Mouse (Mus musculus) midbrain, embryonic 11.5 days (tissue): Measurements from ENCODE around the gene Sowahc. TPM values are rescaled to one million over a fixed set of nuclear protein-coding genes. Genes with fewer than 3 reads are reported as not detected.

Experiments
- ATAC-seq: fragments of 200-750 bp; cut with Nextera tagmentation; 2 replicates; pipeline ENCODE4 v1.8.0; 2017; ENCODE audit warnings: moderate TSS enrichment, moderate library complexity; ENCODE audit not compliant: low FRiP score
- DNase-seq: peaks from one replicate; pipeline ENCODE4 v3.0.0; 2015; ENCODE audit warnings: low spot score; ENCODE audit errors: missing footprints
- H3K27ac ChIP-seq: fragments of 300-500 bp; sonication (generic); 2 replicates; pipeline ENCODE4 v1.5.1; 2014; ENCODE audit warnings: low read depth, low read length
- H3K27me3 ChIP-seq: fragments of 300-500 bp; sonication (generic); 2 replicates; pipeline ENCODE4 v1.6.1; 2014; ENCODE audit warnings: mild to moderate bottlenecking, low read length, moderate library complexity, mixed read lengths; ENCODE audit not compliant: control insufficient read depth, insufficient read depth
- H3K36me3 ChIP-seq: fragments of 300-500 bp; sonication (generic); 2 replicates; pipeline ENCODE4 v1.6.1; 2014; ENCODE audit warnings: mild to moderate bottlenecking, low read length, moderate library complexity, mixed read lengths; ENCODE audit not compliant: control insufficient read depth, insufficient read depth
- H3K4me1 ChIP-seq: fragments of 300-500 bp; sonication (generic); 2 replicates; pipeline ENCODE4 v1.6.1; 2014; ENCODE audit warnings: low read length; ENCODE audit not compliant: control insufficient read depth, insufficient read depth
- H3K4me2 ChIP-seq: fragments of 300-500 bp; sonication (generic); 2 replicates; pipeline ENCODE4 v1.6.1; 2014; ENCODE audit warnings: mild to moderate bottlenecking, moderate library complexity
- H3K4me3 ChIP-seq: fragments of 300-500 bp; sonication (generic); 2 replicates; pipeline ENCODE4 v1.5.1; 2014; ENCODE audit warnings: low read depth, low read length
- H3K9ac ChIP-seq: fragments of 300-500 bp; sonication (generic); 2 replicates; pipeline ENCODE4 v1.6.1; 2014; ENCODE audit warnings: low read length
- H3K9me3 ChIP-seq: fragments of 300-500 bp; sonication (generic); 2 replicates; pipeline ENCODE4 v1.6.1; 2016; ENCODE audit warnings: low read length; ENCODE audit not compliant: control insufficient read depth
- WGBS: fragments of 180-500 bp; shearing (Covaris S2); extraction: QIAGEN DNeasy Blood & Tissue Kit; methylation state at CpG from one replicate; pipeline ENCODE4 v1.1.7; 2014; 5-methylcytosine and 5-hydroxymethylcytosine counted together
- polyA plus RNA-seq: library from polyadenylated mRNA; unstranded; fragments of >200 nt; fragmentation: Nextera tagmentation; extraction: Ambion mirVana; gene quantifications from 2 replicates; pipeline ENCODE4 v1.2.1, GENCODE M21; 2014

Gene Sowahc
- polyA plus RNA-seq, 1 experiment from 2014 or later = 10.0 TPM

- 86% methylated on average over 3 of the region's 3 CpGs for WGBS
- no peak overlapping the region for H3K4me3 ChIP-seq
- H3K27ac ChIP-seq = no peak overlapping the region
- no peaks in the 10 kb centered on the region for H3K36me3 ChIP-seq
- no peaks in the 10 kb centered on the region for H3K9me3 ChIP-seq
- ATAC-seq = no peak
- H3K4me2 ChIP-seq = no peak overlapping the region
- no peaks in the 10 kb centered on the region for H3K27me3 ChIP-seq
- no peak overlapping the region for H3K9ac ChIP-seq
- DNase-seq = peak; percentile 49
- H3K4me1 ChIP-seq = no peaks in the 10 kb centered on the region
Measured at GRCm38 (mm10) chr10:59241141-59241541, 19.4 kb downstream of the Sowahc start.

- H3K27me3 ChIP-seq = no peaks in the 10 kb centered on the region
- no peak overlapping the region for H3K4me3 ChIP-seq
- H3K27ac ChIP-seq = no peak overlapping the region
- H3K9ac ChIP-seq = no peak overlapping the region
- no peak overlapping the region for H3K4me2 ChIP-seq
- H3K36me3 ChIP-seq = no peaks in the 10 kb centered on the region
- DNase-seq (no peak), ATAC-seq (no peak)
- H3K9me3 ChIP-seq = no peaks in the 10 kb centered on the region
- H3K4me1 ChIP-seq = no peaks in the 10 kb centered on the region
- 84% methylated on average over 3 of the region's 3 CpGs for WGBS
Measured at GRCm38 (mm10) chr10:59249531-59249930, 27.8 kb downstream of the Sowahc start.

- no peaks in the 10 kb centered on the region for H3K36me3 ChIP-seq
- no peak overlapping the region for H3K4me3 ChIP-seq
- no peaks in the 10 kb centered on the region for H3K9me3 ChIP-seq
- 93% methylated on average over 2 of the region's 2 CpGs for WGBS
- ATAC-seq (no peak), DNase-seq (no peak)
- no peaks in the 10 kb centered on the region for H3K27me3 ChIP-seq
- no peak overlapping the region for H3K4me2 ChIP-seq
- no peak overlapping the region for H3K27ac ChIP-seq
- H3K9ac ChIP-seq = no peak overlapping the region
- no peaks in the 10 kb centered on the region for H3K4me1 ChIP-seq
Measured at GRCm38 (mm10) chr10:59250679-59251078, 28.9 kb downstream of the Sowahc start.

GRCm38 (mm10) chr10:59251980-59252379 is 30.2 kb downstream of the Sowahc start:
- no peak overlapping the region for H3K9ac ChIP-seq
- ATAC-seq = no peak

GRCm38 (mm10) chr10:59252396-59252795 is 30.6 kb downstream of the Sowahc start:
- Histone ChIP-seq H3K9me3 (no peaks in the 10 kb centered on the region), H3K4me3 (no peak overlapping the region), H3K4me1 (no peaks in the 10 kb centered on the region), H3K36me3 (no peaks in the 10 kb centered on the region), H3K9ac (no peak overlapping the region), H3K4me2 (no peak overlapping the region), H3K27me3 (no peaks in the 10 kb centered on the region), H3K27ac (no peak overlapping the region)
- peak; percentile 67 for DNase-seq
- no peak for ATAC-seq
- 80% methylated on average over 8 of the region's 8 CpGs for WGBS

More at GRCm38 (mm10) chr10:59251980-59252379, 30.2 kb downstream of the Sowahc start:
- Histone ChIP-seq H3K4me3 (no peak overlapping the region), H3K9me3 (no peaks in the 10 kb centered on the region), H3K4me2 (no peak overlapping the region), H3K4me1 (no peaks in the 10 kb centered on the region), H3K27me3 (no peaks in the 10 kb centered on the region), H3K27ac (no peak overlapping the region), H3K36me3 (no peaks in the 10 kb centered on the region)
- WGBS = 83% methylated on average over 2 of the region's 2 CpGs
- no peak for DNase-seq

GRCm38 (mm10) chr10:59253541-59254079 is 31.9 kb downstream of the Sowahc start:
- Histone ChIP-seq H3K27me3 (no peaks in the 10 kb centered on the region), H3K4me2 (no peak overlapping the region), H3K27ac (no peak overlapping the region), H3K36me3 (no peaks in the 10 kb centered on the region), H3K4me3 (no peak overlapping the region), H3K4me1 (no peaks in the 10 kb centered on the region), H3K9me3 (no peaks in the 10 kb centered on the region), H3K9ac (no peak overlapping the region)
- WGBS = 76% methylated on average over 8 of the region's 8 CpGs
- ATAC-seq = no peak
- peak; percentile 47 for DNase-seq

- no peaks in the 10 kb centered on the region for H3K36me3 ChIP-seq
- WGBS = 91% methylated on average over 2 of the region's 2 CpGs
- DNase-seq (no peak), ATAC-seq (no peak)
- no peaks in the 10 kb centered on the region for H3K4me1 ChIP-seq
- no peak overlapping the region for H3K27ac ChIP-seq
- H3K27me3 ChIP-seq = no peaks in the 10 kb centered on the region
- no peak overlapping the region for H3K4me3 ChIP-seq
- no peak overlapping the region for H3K4me2 ChIP-seq
- no peak overlapping the region for H3K9ac ChIP-seq
- no peaks in the 10 kb centered on the region for H3K9me3 ChIP-seq
Measured at GRCm38 (mm10) chr10:59256533-59256932, 34.8 kb downstream of the Sowahc start.

- DNase-seq (no peak), ATAC-seq (no peak)
- Histone ChIP-seq H3K27me3 (no peaks in the 10 kb centered on the region), H3K27ac (no peak overlapping the region), H3K4me3 (no peak overlapping the region), H3K4me2 (no peak overlapping the region), H3K9me3 (no peaks in the 10 kb centered on the region), H3K9ac (no peak overlapping the region), H3K36me3 (no peaks in the 10 kb centered on the region), H3K4me1 (no peaks in the 10 kb centered on the region)
- 91% methylated on average over 6 of the region's 6 CpGs for WGBS
Measured at GRCm38 (mm10) chr10:59259572-59259971, 37.8 kb downstream of the Sowahc start.

- no peak overlapping the region for H3K4me3 ChIP-seq
- no peak overlapping the region for H3K9ac ChIP-seq
- no peak overlapping the region for H3K4me2 ChIP-seq
- H3K27ac ChIP-seq = no peak overlapping the region
- H3K4me1 ChIP-seq = no peaks in the 10 kb centered on the region
- H3K27me3 ChIP-seq = no peaks in the 10 kb centered on the region
- no peaks in the 10 kb centered on the region for H3K36me3 ChIP-seq
- ATAC-seq = 0 out of 2 replicates have a peak, but pooled peaks have one; percentile 38
- 67% methylated on average over 3 of the region's 3 CpGs for WGBS
- H3K9me3 ChIP-seq = no peaks in the 10 kb centered on the region
- no peak for DNase-seq
Measured at GRCm38 (mm10) chr10:59261603-59262002, 39.9 kb downstream of the Sowahc start.
